ENCODE assay signal across 33 mouse cellular contexts in the genomic region with DNA sequence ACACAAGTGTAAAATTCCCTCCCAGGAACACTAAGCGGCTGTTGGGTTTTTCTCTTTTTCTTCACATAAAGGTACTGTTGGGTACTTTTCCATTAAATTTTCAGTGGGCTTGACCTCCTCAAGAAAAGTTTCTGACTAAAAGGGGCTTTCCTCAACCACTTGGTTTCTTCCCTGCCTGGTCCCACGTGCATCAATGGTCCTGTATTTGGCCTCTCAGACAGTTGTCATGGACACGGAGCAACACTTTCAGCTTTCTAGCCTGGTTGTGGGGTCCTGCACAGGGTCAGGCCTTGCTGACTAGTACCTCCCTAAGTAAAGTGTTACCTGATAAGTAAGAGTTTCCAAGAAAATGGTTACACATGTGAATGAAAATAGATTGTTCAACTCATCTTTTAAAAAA. TPM values are rescaled to one million over a fixed set of nuclear protein-coding genes. Genes with fewer than 3 reads are reported as not detected.
"Had no signal": no experiment of that assay in that cellular context is flagged by ENCODE, and none has a peak within 500 bp of the region (broad histone marks: within the 10 kb centered on the region; RNA-seq: fewer than 3 reads in every experiment).

No protein-coding gene starts in this region.

- H3K9ac ChIP-seq: limb, embryonic 12.5 days; limb, embryonic 13.5 days; limb, embryonic 15.5 days; liver, embryonic 12.5 days; liver, embryonic 13.5 days; liver, embryonic 14.5 days; liver, embryonic 15.5 days; liver, postnatal 0 days; lung, embryonic 14.5 days; lung, embryonic 15.5 days; midbrain, embryonic 12.5 days; midbrain, embryonic 13.5 days; midbrain, embryonic 15.5 days had no signal

- H3K27ac ChIP-seq: limb, embryonic 10.5 days; limb, embryonic 12.5 days; limb, embryonic 13.5 days; limb, embryonic 15.5 days; liver, embryonic 12.5 days; liver, embryonic 13.5 days; liver, embryonic 14.5 days; liver, embryonic 15.5 days; lung, embryonic 15.5 days; macrophage; midbrain, embryonic 10.5 days; midbrain, embryonic 12.5 days; midbrain, embryonic 13.5 days; midbrain, embryonic 15.5 days had no signal

- H3K4me2 ChIP-seq: limb, embryonic 12.5 days; limb, embryonic 13.5 days; limb, embryonic 15.5 days; liver, embryonic 11.5 days; liver, embryonic 12.5 days; liver, embryonic 13.5 days; liver, embryonic 15.5 days; lung, embryonic 14.5 days; lung, embryonic 15.5 days; midbrain, embryonic 11.5 days; midbrain, embryonic 12.5 days; midbrain, embryonic 13.5 days; midbrain, embryonic 15.5 days had no signal

- H3K27me3 ChIP-seq: limb, embryonic 12.5 days; limb, embryonic 13.5 days; limb, embryonic 15.5 days; liver, embryonic 12.5 days; liver, embryonic 13.5 days; liver, embryonic 15.5 days; lung, embryonic 15.5 days; midbrain, embryonic 12.5 days; midbrain, embryonic 13.5 days; midbrain, embryonic 15.5 days had no signal

- H3K36me3 ChIP-seq: limb, embryonic 10.5 days; limb, embryonic 12.5 days; limb, embryonic 13.5 days; limb, embryonic 15.5 days; liver, embryonic 12.5 days; liver, embryonic 13.5 days; liver, embryonic 15.5 days; lung, embryonic 15.5 days; midbrain, embryonic 10.5 days; midbrain, embryonic 12.5 days; midbrain, embryonic 13.5 days; midbrain, embryonic 15.5 days had no signal

- H3K9me3 ChIP-seq: limb, embryonic 10.5 days; limb, embryonic 12.5 days; limb, embryonic 13.5 days; limb, embryonic 15.5 days; liver, embryonic 12.5 days; liver, embryonic 13.5 days; liver, embryonic 15.5 days; lung, embryonic 15.5 days; midbrain, embryonic 10.5 days; midbrain, embryonic 12.5 days; midbrain, embryonic 13.5 days; midbrain, embryonic 15.5 days had no signal

- DNase-seq: left cerebral cortex, postnatal 4 days; liver; liver, embryonic 13.5 days; liver, postnatal 0 days; lung, adult 18-20 months; lung, adult 2 months; lung, embryonic 14.5 days; lung, postnatal 10 days; lung, postnatal 14 days; lung, postnatal 36 days; lung, postnatal 4 days; midbrain, embryonic 14.5 days had no signal

- H3K4me1 ChIP-seq: limb, embryonic 10.5 days; limb, embryonic 12.5 days; limb, embryonic 13.5 days; limb, embryonic 15.5 days; midbrain, embryonic 10.5 days; midbrain, embryonic 12.5 days; midbrain, embryonic 13.5 days; midbrain, embryonic 15.5 days had no signal

- H3K4me3 ChIP-seq: limb, embryonic 10.5 days; limb, embryonic 12.5 days; limb, embryonic 13.5 days; limb, embryonic 15.5 days; liver, embryonic 12.5 days; liver, embryonic 13.5 days; liver, embryonic 15.5 days; lung, embryonic 15.5 days; megakaryocyte, embryonic 14.5 days; midbrain, embryonic 10.5 days; midbrain, embryonic 12.5 days; midbrain, embryonic 13.5 days; midbrain, embryonic 15.5 days; myocyte had no signal

RNA-seq across cellular contexts. Expression of gene Cetn4, which starts 13.0 kb away (rescaled TPM):
- total RNA-seq: monocyte, adult 5-6 weeks had no signal
- polyA plus RNA-seq: liver, adult 2 months had no signal

RNA-seq across cellular contexts. Expression of gene Fgf2, which starts 48.7 kb away (rescaled TPM):
- total RNA-seq: megakaryocyte, adult 5-6 weeks; megakaryocyte-erythroid progenitor cell, adult 5-6 weeks had no signal
- polyA plus RNA-seq: macrophage had no signal
